Mouse (Mus musculus) ES-Bruce4 (cell line): ENCODE results near the gene Hoxb4.

Experiments
- CTCF ChIP-seq: IDR thresholded peaks from one replicate; pipeline ENCODE4 v1.8.1; 2011; ENCODE audit warnings: low read depth, low read length
- EP300 ChIP-seq: IDR thresholded peaks from 2 replicates; pipeline ENCODE4 v1.6.1; 2011; ENCODE audit warnings: low read depth, low read length; ENCODE audit not compliant: insufficient read depth
- POLR2A ChIP-seq: IDR thresholded peaks from one replicate; pipeline ENCODE4 v1.8.1; 2011; ENCODE audit warnings: low read length; ENCODE audit not compliant: insufficient read depth

GRCm38 (mm10) chr11:96304381-96305195, 13.5 kb upstream of the Hoxb4 start:
- TF ChIP-seq CTCF (no peak), EP300 (no peak), POLR2A (no peak)
